In the genomic region with DNA sequence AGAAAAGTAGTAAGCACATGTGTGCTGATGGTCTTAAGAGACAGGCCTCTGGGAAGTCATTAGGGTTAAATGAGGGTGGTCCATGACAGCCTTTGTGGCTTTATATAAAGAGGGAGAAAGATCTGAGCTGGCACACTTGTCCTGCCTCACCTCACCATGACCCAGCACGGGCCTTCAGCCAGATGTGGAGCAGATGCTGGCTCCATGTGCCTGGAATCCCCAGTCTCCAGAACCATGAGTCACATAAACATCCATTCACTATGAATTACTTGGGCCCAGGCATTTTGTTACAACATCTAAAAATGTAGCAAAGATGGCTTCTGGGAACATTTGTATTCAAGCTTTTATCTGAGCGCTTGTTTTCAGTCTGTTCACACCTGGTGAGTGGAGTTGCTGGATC, we compare ENCODE assay signal across 13 mouse cellular contexts.
"Had no signal": no experiment of that assay in that cellular context is flagged by ENCODE, and none has a peak within 500 bp of the region (broad histone marks: within the 10 kb centered on the region; RNA-seq: fewer than 3 reads in every experiment).

No protein-coding gene starts in this region.

- DNase-seq: gastrocnemius, postnatal 14 days; gastrocnemius, postnatal 36 days; heart, adult 11 months; heart, adult 2 months; heart, postnatal 14 days; heart, postnatal 36 days; kidney, adult 11 months; kidney, adult 2 months; kidney, adult 9 months; kidney, postnatal 14 days; kidney, postnatal 36 days; liver; liver, embryonic 13.5 days had no signal
